Mouse (Mus musculus) ES-E14 (cell line): Measurements from ENCODE around the gene Fam71e1. TPM values are rescaled to one million over a fixed set of nuclear protein-coding genes. Genes with fewer than 3 reads are reported as not detected.

ENCODE experiments used
- DNase-seq: peaks from one replicate; pipeline ENCODE4 v3.0.0-alpha.2; 2013; ENCODE audit warnings: low read depth, low spot score
- H3K27ac ChIP-seq: 2 replicates; pipeline ENCODE4 v1.5.1; 2012; ENCODE audit warnings: low read depth, mild to moderate bottlenecking, low read length, moderate library complexity, mixed read lengths; ENCODE audit not compliant: poor library complexity, insufficient read depth, severe bottlenecking
- H3K36me3 ChIP-seq: 2 replicates; pipeline ENCODE4 v1.6.1; 2012; ENCODE audit warnings: mild to moderate bottlenecking, low read length, moderate library complexity, mixed read lengths; ENCODE audit not compliant: control insufficient read depth, poor library complexity, insufficient read depth, severe bottlenecking
- H3K4me1 ChIP-seq, 2 experiments: fragments of 150-350 bp in 1 of 2; sonication (generic) in 1 of 2; 2 replicates each; pipeline ENCODE4 v1.6.1; 2012; ENCODE audit warnings: low read length in 2 of 2, mild to moderate bottlenecking in 1 of 2, mixed read lengths in 1 of 2; ENCODE audit not compliant: control insufficient read depth in 2 of 2, insufficient read depth in 2 of 2, poor library complexity in 1 of 2
- H3K4me3 ChIP-seq, 2 experiments: fragments of 150-350 bp in 1 of 2; sonication (generic) in 1 of 2; 2 replicates each; pipeline ENCODE4 v1.5.1; 2012; ENCODE audit warnings: low read length in 2 of 2, low read depth in 1 of 2, mild to moderate bottlenecking in 1 of 2, mixed read lengths in 1 of 2; ENCODE audit not compliant: insufficient read depth in 1 of 2, poor library complexity in 1 of 2, severe bottlenecking in 1 of 2
- H3K9ac ChIP-seq: 2 replicates; pipeline ENCODE4 v1.6.1; 2012; ENCODE audit warnings: low read depth, mild to moderate bottlenecking, low read length, mixed read lengths; ENCODE audit not compliant: poor library complexity, insufficient read depth, severe bottlenecking
- H3K9me3 ChIP-seq: fragments of 150-350 bp; sonication (generic); 2 replicates; pipeline ENCODE4 v1.6.1; 2012; ENCODE audit warnings: low read depth, mild to moderate bottlenecking, low read length; ENCODE audit not compliant: control insufficient read depth, insufficient read depth
- CHD2 ChIP-seq: IDR thresholded peaks from 2 replicates; pipeline ENCODE4 v1.6.1; 2014; ENCODE audit warnings: mild to moderate bottlenecking, low read depth, low read length, inconsistent platforms
- HCFC1 ChIP-seq: IDR thresholded peaks from 2 replicates; pipeline ENCODE4 v1.6.1; 2012; ENCODE audit warnings: low read length, inconsistent platforms, borderline replicate concordance; ENCODE audit not compliant: insufficient read depth
- MAFK ChIP-seq: IDR thresholded peaks from 2 replicates; pipeline ENCODE4 v1.6.1; 2014; ENCODE audit warnings: mild to moderate bottlenecking, low read depth, low read length, inconsistent platforms; ENCODE audit not compliant: insufficient read depth
- ZC3H11A ChIP-seq: IDR thresholded peaks from 2 replicates; pipeline ENCODE4 v1.6.1; 2012; ENCODE audit warnings: low read depth, mild to moderate bottlenecking, inconsistent platforms, low read length, borderline replicate concordance
- ZNF384 ChIP-seq: IDR thresholded peaks from 2 replicates; pipeline ENCODE4 v1.6.1; 2012; ENCODE audit warnings: low read depth, low read length, inconsistent platforms
- in situ Hi-C, 2 experiments: fragments of 600-800 bp; cut with MboI; formaldehyde crosslinking; loops; one replicate each; pipeline ENCODE4 v1.15.1; 2025; ENCODE audit warnings: low sequenced_read_pairs in 2 of 2, inconsistent platforms in 1 of 2; ENCODE audit not compliant: unreplicated experiment in 2 of 2
- total RNA-seq: library from RNA; depleted of rRNA; stranded (reverse); fragments of 300-350 nt; gene quantifications from 2 replicates; pipeline ENCODE4 v1.2.3, GENCODE M21; 2012

The Fam71e1 gene
- total RNA-seq, 1 experiment, result 3.4 TPM

GRCm38 (mm10) chr7:44470696-44471612 is 25.4 kb upstream of the Fam71e1 start:
- no peak overlapping the region for H3K27ac ChIP-seq
- in situ Hi-C loops, result no loop called here
- DNase-seq, result no peak
- no peak overlapping the region for H3K4me3 ChIP-seq
- no peaks in the 10 kb centered on the region for H3K9me3 ChIP-seq
- TF ChIP-seq HCFC1 (no peak), ZC3H11A (no peak), CHD2 (no peak)
- no peaks in the 10 kb centered on the region for H3K36me3 ChIP-seq
- no peak overlapping the region for H3K9ac ChIP-seq
- peaks cover 0 to 17% of the 10 kb centered on the region in 2 experiments; a peak in 1 of 4 replicates for H3K4me1 ChIP-seq

DNA sequence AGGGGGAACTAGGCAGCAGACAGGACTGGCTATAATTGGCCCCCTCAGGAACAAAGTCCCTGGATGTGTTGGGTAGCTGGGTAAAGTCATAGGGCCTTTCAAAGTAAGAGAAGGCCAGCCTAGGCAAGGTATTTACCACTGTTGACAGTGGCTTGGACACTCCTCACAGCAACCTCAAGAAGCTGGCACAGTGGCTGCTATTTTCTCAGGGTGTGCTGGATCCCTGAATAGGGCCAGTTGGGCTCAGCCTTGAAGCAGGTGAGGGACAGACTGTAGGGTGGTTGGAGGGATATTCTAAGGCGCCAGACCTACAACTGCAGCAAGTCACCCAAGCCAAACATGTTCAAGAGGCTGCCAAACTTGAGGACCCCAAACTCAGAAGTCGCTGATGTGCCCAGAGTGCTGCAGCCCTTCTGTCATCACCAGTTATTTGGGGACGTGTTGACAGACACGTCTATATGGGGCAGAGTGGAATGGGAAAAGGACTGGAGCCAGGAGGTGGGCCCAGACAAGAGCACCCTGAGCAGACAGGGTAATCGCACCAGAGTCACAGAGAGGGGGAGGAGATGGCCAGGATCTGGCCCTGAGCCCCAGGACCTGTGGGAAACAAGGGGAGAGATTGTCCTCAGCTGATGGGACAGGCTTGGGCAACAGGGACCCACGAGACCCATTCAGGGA is 24.4 kb upstream of the Fam71e1 start:
- Histone ChIP-seq H3K4me1 (peaks cover 0 to 15% of the 10 kb centered on the region in 2 experiments; a peak in 1 of 4 replicates), H3K27ac (no peak overlapping the region), H3K4me3 (no peak overlapping the region), H3K9ac (no peak overlapping the region), H3K36me3 (no peaks in the 10 kb centered on the region), H3K9me3 (no peaks in the 10 kb centered on the region)
- no peak for TF ChIP-seq CHD2
- in situ Hi-C loops, result no loop called here
- DNase-seq, result no peak

DNA sequence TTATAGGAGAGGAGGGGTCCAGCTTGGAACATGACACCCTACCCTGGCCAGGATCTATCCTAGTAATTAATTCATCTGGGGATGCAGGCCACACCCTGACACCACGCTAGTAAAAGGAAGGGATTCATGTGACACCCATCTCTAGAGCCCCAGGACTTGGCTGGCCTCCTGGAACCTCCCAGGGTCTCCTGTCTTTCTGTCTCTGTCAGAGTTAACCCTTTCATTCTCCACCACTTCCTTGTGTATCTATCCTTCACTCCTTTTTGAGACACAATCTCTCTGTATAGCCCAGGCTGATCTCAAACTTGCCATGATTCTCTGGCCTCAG is 23.9 kb upstream of the Fam71e1 start:
- H3K9ac ChIP-seq, result no peak overlapping the region
- H3K9me3 ChIP-seq, result no peaks in the 10 kb centered on the region
- H3K4me3 ChIP-seq, result no peak overlapping the region
- no peak overlapping the region for H3K27ac ChIP-seq
- in situ Hi-C loops, result no loop called here
- TF ChIP-seq MAFK, result no peak
- no peak for TF ChIP-seq HCFC1
- TF ChIP-seq ZC3H11A, result no peak
- TF ChIP-seq ZNF384, result no peak
- TF ChIP-seq CHD2, result no peak
- DNase-seq, result no peak
- H3K36me3 ChIP-seq, result no peaks in the 10 kb centered on the region
- peaks cover 0 to 15% of the 10 kb centered on the region in 2 experiments; a peak in 1 of 4 replicates for H3K4me1 ChIP-seq

- H3K4me3 ChIP-seq, result no peak overlapping the region
- in situ Hi-C loops, result no loop called here
- H3K36me3 ChIP-seq, result no peaks in the 10 kb centered on the region
- no peak overlapping the region for H3K27ac ChIP-seq
- H3K9me3 ChIP-seq, result no peaks in the 10 kb centered on the region
- TF ChIP-seq ZC3H11A, result no peak
- TF ChIP-seq ZNF384, result no peak
- TF ChIP-seq HCFC1, result no peak
- H3K4me1 ChIP-seq, result peaks cover 0 to 15% of the 10 kb centered on the region in 2 experiments; a peak in 1 of 4 replicates
- no peak overlapping the region for H3K9ac ChIP-seq
- no peak for DNase-seq
These were observed 23.3 kb upstream of the Fam71e1 start for GRCm38 (mm10) chr7:44472961-44473646.
